Mouse (Mus musculus): Measurements from ENCODE around the gene Olfr283.

DNA sequence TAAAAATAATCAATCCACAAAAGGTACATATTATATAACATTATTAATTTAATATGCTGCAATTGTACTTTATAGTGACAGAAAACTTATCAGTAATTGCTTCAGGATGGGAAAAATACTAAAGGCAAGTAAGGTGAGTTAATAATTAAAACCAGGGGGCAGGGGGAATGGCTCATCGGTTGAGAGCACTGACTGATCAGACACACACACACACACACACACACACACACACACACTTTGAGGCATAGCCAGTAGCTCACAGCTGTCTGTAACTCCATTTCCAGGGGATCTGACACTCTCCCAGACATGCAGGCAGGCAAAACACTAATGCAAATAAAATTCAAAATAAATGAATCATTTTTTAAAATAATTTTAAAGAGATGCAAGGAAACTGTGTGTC lies 16.4 kb upstream of the Olfr283 start:
- TF ChIP-seq CTCF (conservative IDR thresholded peaks at IDR 0.05; ENCODE audit: insufficient read depth, insufficient read length, low read depth, low read length) (no peak), POLR2A (IDR thresholded peaks at IDR 0.05; ENCODE audit: low read depth, low read length) (no peak)
